Mouse (Mus musculus) E14TG2a.4 (cell line): ENCODE data around the gene AC124502.3.

Experiments used
- CTCF ChIP-seq: conservative IDR thresholded peaks from 2 replicates; pipeline ENCODE4 v1.5.1; 2014; ENCODE audit warnings: low read length
- NANOG ChIP-seq: IDR thresholded peaks from 2 replicates; pipeline ENCODE4 v1.6.1; 2014; ENCODE audit warnings: borderline replicate concordance, low read length, mixed read lengths
- POU5F1 ChIP-seq: IDR thresholded peaks from 2 replicates; pipeline ENCODE4 v1.6.1; 2014; ENCODE audit warnings: low read length, borderline replicate concordance

DNA sequence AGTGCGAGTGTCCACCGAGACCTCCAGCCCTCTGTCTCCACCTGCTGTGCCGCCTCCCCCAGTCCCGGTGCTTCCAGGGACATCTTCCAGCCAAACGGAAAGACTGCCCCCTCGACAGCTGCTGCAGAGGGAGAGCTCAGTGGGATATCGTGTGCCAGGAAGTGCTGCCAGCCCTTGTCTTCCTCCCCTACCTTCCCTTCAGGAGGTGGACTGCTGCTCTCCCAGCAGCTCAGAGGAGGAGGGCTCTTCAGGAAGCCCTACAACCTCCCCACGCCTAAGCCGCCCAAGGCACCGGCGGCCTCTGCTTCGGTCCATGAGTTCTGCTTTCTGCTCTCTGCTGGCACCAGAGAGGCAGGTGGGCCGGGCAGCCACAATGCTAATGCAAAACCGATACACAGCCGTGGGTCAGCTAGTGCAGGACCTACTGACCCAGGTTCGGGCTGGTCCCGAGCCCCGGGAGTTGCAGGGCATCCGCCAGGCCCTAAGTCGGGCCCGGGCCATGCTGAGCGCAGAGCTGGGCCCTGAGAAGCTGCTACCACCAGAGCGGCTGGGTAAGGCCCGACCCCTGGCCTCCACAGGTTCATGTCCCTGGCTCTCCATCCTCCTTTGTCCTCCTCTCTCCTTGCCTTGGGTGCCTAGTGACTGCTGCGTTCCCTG, 13.6 kb downstream of the AC124502.3 start:
- TF ChIP-seq CTCF (no peak), POU5F1 (no peak), NANOG (no peak)
